Mouse (Mus musculus) bone marrow macrophage, adult 2 months (primary cell): ENCODE measurements around the gene Cep295.

Experiments
- CTCF ChIP-seq: IDR thresholded peaks from 2 replicates; pipeline ENCODE4 v1.5.1; 2012; ENCODE audit warnings: low read depth, mild to moderate bottlenecking, low read length, moderate library complexity
- POLR2A ChIP-seq: IDR thresholded peaks from 2 replicates; pipeline ENCODE4 v1.6.1; 2012; ENCODE audit warnings: mild to moderate bottlenecking, low read depth, low read length, borderline replicate concordance

- no peak for TF ChIP-seq CTCF
- TF ChIP-seq POLR2A = no peak
Measured at GRCm38 (mm10) chr9:15366260-15366659, 8.7 kb upstream of the Cep295 start.
